Mouse (Mus musculus): ENCODE measurements around the gene Gm4312.
"Not testable (repeated sequence)": the region's sequence is repeated elsewhere in the genome, so short reads cannot be mapped to it uniquely, and the experiment has no call there.

Gm4312 gene

GRCm38 (mm10) chr10:100382460-100382859 lies at the start of gene Gm4312:
Gene Gm4312, minus strand, starts transcription at chr10:100382560.
- not testable (repeated sequence) for DNase-seq (ENCODE audit: low spot score)

- no peak for DNase-seq (ENCODE audit: low spot score)
Measured at GRCm38 (mm10) chr10:100427592-100427991, 45.2 kb upstream of the Gm4312 start.

GRCm38 (mm10) chr10:100415566-100415965 lies 33.2 kb upstream of the Gm4312 start:
- no peak for DNase-seq (ENCODE audit: low spot score)

GRCm38 (mm10) chr10:100402301-100402700 lies 19.9 kb upstream of the Gm4312 start:
- not testable (repeated sequence) for DNase-seq (ENCODE audit: low spot score)

- DNase-seq (ENCODE audit: low spot score), result not testable (repeated sequence)
Measured at GRCm38 (mm10) chr10:100361038-100361437, 21.3 kb downstream of the Gm4312 start, which contains the start of gene Gm4307. Gene Gm4307, plus strand, starts transcription at chr10:100361338.

- DNase-seq (ENCODE audit: low spot score), result not testable (repeated sequence)
Measured at GRCm38 (mm10) chr10:100356841-100357240, 25.5 kb downstream of the Gm4312 start.

- DNase-seq (ENCODE audit: low spot score), result not testable (repeated sequence)
Measured at GRCm38 (mm10) chr10:100350793-100351192, 31.6 kb downstream of the Gm4312 start, which contains the start of gene Gm4305. Gene Gm4305, plus strand, starts transcription at chr10:100351093.

- DNase-seq (ENCODE audit: low spot score), result not testable (repeated sequence)
Measured at GRCm38 (mm10) chr10:100345672-100346071, 36.7 kb downstream of the Gm4312 start, which contains the start of gene Gm4303. Gene Gm4303, plus strand, starts transcription at chr10:100345972.

GRCm38 (mm10) chr10:100340536-100340935 lies 41.8 kb downstream of the Gm4312 start, which contains the start of gene Gm4302:
Gene Gm4302, plus strand, starts transcription at chr10:100340836.
- not testable (repeated sequence) for DNase-seq (ENCODE audit: low spot score)

GRCm38 (mm10) chr10:100335376-100335775 lies 47.0 kb downstream of the Gm4312 start, which contains the start of gene Gm4301:
Gene Gm4301, plus strand, starts transcription at chr10:100335676.
- not testable (repeated sequence) for DNase-seq (ENCODE audit: low spot score)

Data from adipocyte (in vitro differentiated cells).